Mouse (Mus musculus): ENCODE data around the gene Eif3k.

DNA sequence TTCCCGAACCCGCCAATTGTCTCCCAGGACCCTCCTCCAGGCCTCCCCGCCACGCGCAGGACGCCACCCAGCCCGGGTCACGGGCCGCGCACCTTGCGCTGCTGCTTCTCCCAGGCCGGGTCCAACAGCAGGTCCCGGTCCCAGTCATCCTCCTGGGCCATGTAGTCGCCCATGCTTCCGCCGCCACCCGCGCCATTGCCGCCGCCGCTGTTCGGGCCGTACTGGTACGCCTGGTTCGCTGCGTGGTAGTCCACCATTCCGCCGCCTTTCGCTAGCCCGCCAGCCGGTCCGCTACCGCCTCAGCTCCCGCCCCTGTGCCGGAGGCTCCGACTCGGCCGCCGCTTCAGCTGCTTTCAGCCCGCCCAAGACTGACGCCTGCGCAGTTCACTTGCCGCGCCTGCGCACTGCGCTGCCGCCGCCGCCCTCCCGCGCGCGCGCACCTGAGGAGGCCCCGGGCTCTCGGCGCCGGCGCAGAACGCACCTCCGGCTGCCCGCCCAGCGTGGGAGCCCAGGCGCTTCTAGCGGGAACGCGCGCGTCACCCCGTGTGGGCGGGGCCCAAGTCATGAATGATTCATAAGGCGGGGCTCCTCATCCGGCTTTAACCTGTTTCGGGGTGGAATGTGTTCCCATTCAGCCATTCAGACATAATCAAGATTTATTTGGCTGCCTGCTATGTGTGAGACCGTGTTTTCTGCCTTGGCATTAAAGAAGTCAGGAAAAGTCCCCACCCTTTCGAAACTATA lies 19.6 kb downstream of the Eif3k start, which contains the start of gene Actn4:
- no peak; the same call in 1 of the 2 replicates for TF ChIP-seq HCFC1 (IDR thresholded peaks at IDR 0.05; ENCODE audit: borderline replicate concordance, insufficient read depth, low read length)
- no peak for TF ChIP-seq ZC3H11A (IDR thresholded peaks at IDR 0.05; ENCODE audit: borderline replicate concordance, low read depth, low read length)
- TF ChIP-seq ZNF384 (IDR thresholded peaks at IDR 0.05; ENCODE audit: low read depth, low read length), result no peak
- TF ChIP-seq CHD2 (IDR thresholded peaks at IDR 0.05; ENCODE audit: low read depth, low read length), result no peak
- no peak for TF ChIP-seq MAFK (IDR thresholded peaks at IDR 0.05; ENCODE audit: insufficient read depth, low read depth, low read length)

Measured in ES-E14 (cell line).